Comparison of ENCODE assay signal across 15 mouse cellular contexts in genomic region chr3:81149109-81149521, GRCm38 (mm10).
DNase-seq lines count a peak whose midpoint lies in the region; ATAC-seq and TF ChIP-seq lines count a peak whose summit lies in the region.
"Had no signal": no experiment of that assay in that cellular context is flagged by ENCODE, and none has a peak within 500 bp of the region (broad histone marks: within the 10 kb centered on the region; RNA-seq: fewer than 3 reads in every experiment).

No protein-coding gene starts in this region.

- H3K4me1 ChIP-seq in forebrain, postnatal 0 days (ENCODE audit: insufficient read depth): no peaks in the 10 kb centered on the region; the same call in 1 of the 2 replicates
- H3K4me1 ChIP-seq in heart, adult 2 months (ENCODE audit: control insufficient read depth, insufficient read depth, low read length): no peaks in the 10 kb centered on the region
- H3K4me1 ChIP-seq: kidney, embryonic 15.5 days had no signal

- DNase-seq in left cerebral cortex, postnatal 14 days (ENCODE audit: low spot score in 2 of 2): peak; percentile 10 to 48
- no peak for DNase-seq in left cerebral cortex, postnatal 36 days (ENCODE audit: low spot score in 2 of 2)
- peak; percentile 17 for DNase-seq in right cerebral cortex, adult 18-20 months
- no peak for DNase-seq in right cerebral cortex, postnatal 4 days
- peak; percentile 26 for DNase-seq in forebrain, postnatal 0 days
- DNase-seq in cerebellum, postnatal 10 days: no peak
- DNase-seq in heart, adult 2 months: no peak
- DNase-seq: adrenal gland, postnatal 14 days; cerebellum, adult 9-11 months; retina, postnatal 1 day had no signal

- no peaks in the 10 kb centered on the region for H3K79me2 ChIP-seq in heart, adult 2 months (replicated peaks; ENCODE audit: control insufficient read depth, insufficient read depth, low read length)

- H3K4me3 ChIP-seq in forebrain, postnatal 0 days (ENCODE audit: low read depth, low read length): no peak overlapping the region
- no peak overlapping the region for H3K4me3 ChIP-seq in heart, adult 2 months
- H3K4me3 ChIP-seq: heart, embryonic 10.5 days; kidney, embryonic 15.5 days had no signal

- no peak overlapping the region for H3K27ac ChIP-seq in forebrain, postnatal 0 days (ENCODE audit: low read depth, low read length)
- H3K27ac ChIP-seq in heart, adult 2 months: no peak overlapping the region
- H3K27ac ChIP-seq: heart, embryonic 10.5 days; hindbrain, embryonic 14.5 days; kidney, embryonic 15.5 days had no signal

- no peak for TF ChIP-seq CTCF in forebrain, postnatal 0 days (IDR thresholded peaks at IDR 0.05; ENCODE audit: low read depth)
- TF ChIP-seq CTCF in heart, adult 2 months (IDR thresholded peaks at IDR 0.05): no peak

- no peaks in the 10 kb centered on the region for H3K36me3 ChIP-seq in forebrain, postnatal 0 days (ENCODE audit: insufficient read depth)
- H3K36me3 ChIP-seq in heart, adult 2 months (ENCODE audit: control insufficient read depth, insufficient read depth, low read length): no peaks in the 10 kb centered on the region
- H3K36me3 ChIP-seq: heart, embryonic 10.5 days; kidney, embryonic 15.5 days had no signal

- no peak overlapping the region for H3K4me2 ChIP-seq in forebrain, postnatal 0 days (ENCODE audit: low read depth)
- H3K4me2 ChIP-seq: hindbrain, embryonic 14.5 days; kidney, embryonic 15.5 days had no signal

- 23% methylated on average over 3 of the region's 3 CpGs for WGBS in forebrain, postnatal 0 days
- 69% methylated on average over 3 of the region's 3 CpGs for WGBS in heart, adult 2 months

- peak; percentile 90 for ATAC-seq in forebrain, postnatal 0 days
- ATAC-seq in megakaryocyte, adult 5-6 weeks (ENCODE audit: poor library complexity, severe bottlenecking): 0 out of 2 replicates have a peak, but pooled peaks have one; percentile 35

- no peaks in the 10 kb centered on the region for H3K27me3 ChIP-seq in forebrain, postnatal 0 days (ENCODE audit: insufficient read depth, low read length)
- H3K27me3 ChIP-seq in heart, adult 2 months (ENCODE audit: control insufficient read depth, insufficient read depth, low read length): no peaks in the 10 kb centered on the region
- H3K27me3 ChIP-seq: CH12.LX; kidney, embryonic 15.5 days had no signal

- H3K9me3 ChIP-seq in forebrain, postnatal 0 days (ENCODE audit: low read length): no peaks in the 10 kb centered on the region
- H3K9me3 ChIP-seq: heart, embryonic 10.5 days; kidney, embryonic 15.5 days had no signal

- no peak for TF ChIP-seq EP300 in heart, adult 2 months (IDR thresholded peaks at IDR 0.05; ENCODE audit: insufficient read depth, low read depth, low read length)

- H3K9ac ChIP-seq in forebrain, postnatal 0 days: no peak overlapping the region
- no peak overlapping the region for H3K9ac ChIP-seq in heart, adult 2 months (ENCODE audit: low read depth, low read length)
- H3K9ac ChIP-seq: hindbrain, embryonic 14.5 days; kidney, embryonic 15.5 days had no signal

- no peak for TF ChIP-seq POLR2A in heart, adult 2 months (IDR thresholded peaks at IDR 0.05; ENCODE audit: insufficient read depth, low read depth, low read length)

- intact Hi-C loops in left cerebral cortex, postnatal 14 days (cut with DNase I): no loop called here
- intact Hi-C loops in left cerebral cortex, postnatal 36 days (cut with DNase I): no loop called here
- intact Hi-C loops in heart, adult 2 months (cut with DNase I): no loop called here

Comparison
In these comparisons a context has a peak if more than half of its experiments do, and no peak if none do; other contexts are left out.
1. DNase-seq: peak in left cerebral cortex, postnatal 14 days (2 of 2), right cerebral cortex, adult 18-20 months (single experiment) and forebrain, postnatal 0 days (single experiment); none in left cerebral cortex, postnatal 36 days (0 of 2), right cerebral cortex, postnatal 4 days (single experiment), cerebellum, postnatal 10 days (0 of 2) and heart, adult 2 months (0 of 2).